Mouse (Mus musculus): Measurements from ENCODE around the gene Grid1. TPM values are rescaled to one million over a fixed set of nuclear protein-coding genes. Genes with fewer than 3 reads are reported as not detected.
A peak's percentile ranks its signal among the peaks of the same experiment; 100 is the strongest.

Gene Grid1
- total RNA-seq (2015; ENCODE audit: low replicate concordance) = not detected in 2 replicates
- 0.34 TPM in 1 of 2 replicates, not detected in the other for total RNA-seq (2017; ENCODE audit: low replicate concordance)

DNA sequence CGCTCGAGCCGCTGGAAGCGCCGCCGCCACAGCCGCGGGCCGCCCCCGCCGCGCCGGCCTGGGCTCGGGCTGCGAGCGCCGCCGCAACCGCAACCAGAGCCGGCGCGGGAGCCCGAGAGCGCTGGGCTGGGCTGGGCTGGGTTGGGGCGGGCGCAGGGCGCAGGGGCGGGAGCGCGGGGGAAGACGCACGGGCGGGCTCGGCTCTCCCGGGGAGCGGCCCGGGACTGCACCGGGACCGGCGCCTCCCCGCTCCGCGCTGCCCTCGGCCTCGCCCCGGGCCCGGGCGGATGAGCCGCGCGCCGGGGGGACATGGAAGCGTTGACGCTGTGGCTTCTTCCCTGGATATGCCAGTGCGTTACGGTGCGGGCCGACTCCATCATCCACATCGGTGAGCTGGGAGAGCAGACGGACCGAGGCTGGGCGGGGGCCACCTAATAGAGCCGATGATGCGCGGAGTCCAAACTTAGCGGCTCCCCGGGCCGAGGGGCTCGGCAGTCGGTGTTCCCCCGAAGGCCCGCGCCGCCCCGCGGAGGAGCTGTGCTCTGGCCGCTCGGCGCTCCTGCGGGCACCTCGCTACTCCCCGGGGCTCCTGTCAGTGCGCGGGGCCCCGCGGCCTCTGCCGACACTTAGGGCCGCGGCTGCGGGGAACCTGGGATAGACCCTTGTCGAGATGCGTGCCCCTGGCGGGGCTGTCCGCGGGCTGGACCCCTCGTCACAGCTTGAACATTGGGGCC is at the start of gene Grid1:
Gene Grid1 (plus strand): TSS at position 190 of the 734 bp plus-strand sequence.
- no peak for ATAC-seq (replicated peaks; ENCODE audit: low FRiP score, poor library complexity, severe bottlenecking)

- no peak for ATAC-seq (replicated peaks; ENCODE audit: low FRiP score, poor library complexity, severe bottlenecking)
These were observed 49.4 kb upstream of the Grid1 start for GRCm38 (mm10) chr14:34770467-34770866.

- ATAC-seq (replicated peaks; ENCODE audit: low FRiP score, poor library complexity, severe bottlenecking) = no peak
These were observed 48.3 kb upstream of the Grid1 start for GRCm38 (mm10) chr14:34771601-34772000.

- no peak for ATAC-seq (replicated peaks; ENCODE audit: low FRiP score, poor library complexity, severe bottlenecking)
These were observed 47.8 kb upstream of the Grid1 start for GRCm38 (mm10) chr14:34772132-34772531.

GRCm38 (mm10) chr14:34773681-34774080 is 46.2 kb upstream of the Grid1 start:
- no peak for ATAC-seq (replicated peaks; ENCODE audit: low FRiP score, poor library complexity, severe bottlenecking)

- ATAC-seq (replicated peaks; ENCODE audit: low FRiP score, poor library complexity, severe bottlenecking) = no peak
These were observed 45.7 kb upstream of the Grid1 start for GRCm38 (mm10) chr14:34774231-34774630.

DNA sequence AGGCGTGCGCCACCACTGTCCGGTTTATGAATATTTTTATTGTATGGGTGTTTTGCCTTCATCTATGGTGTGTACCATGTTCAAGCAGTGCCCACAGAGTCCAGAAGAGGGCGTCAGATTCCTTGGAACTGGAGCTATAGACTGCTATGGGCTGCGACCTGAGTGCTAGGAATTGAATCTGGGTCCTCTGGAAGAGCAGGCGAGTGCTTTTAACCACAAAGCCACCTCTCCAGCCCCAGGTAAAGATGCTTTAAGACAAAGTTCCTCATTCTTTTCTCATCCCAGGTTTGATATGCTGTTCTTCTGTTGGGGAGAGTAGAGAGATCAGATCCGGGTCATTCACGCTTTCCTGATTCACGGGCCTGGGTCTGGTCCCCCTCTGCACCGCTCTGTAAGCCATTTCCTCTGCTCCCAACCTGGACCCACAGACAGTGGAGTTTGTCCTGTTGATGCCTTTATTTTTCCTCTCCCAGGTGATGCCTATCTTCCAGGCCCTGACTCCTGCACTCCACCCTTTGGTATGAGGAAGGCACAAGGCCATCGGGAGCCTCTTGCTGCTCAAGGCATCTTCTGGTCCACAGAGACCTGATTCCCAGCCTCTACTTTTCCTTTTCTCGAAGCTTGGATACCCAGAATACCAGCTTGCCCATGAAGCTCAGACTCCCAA is 43.1 kb upstream of the Grid1 start:
- ATAC-seq (replicated peaks; ENCODE audit: low FRiP score, poor library complexity, severe bottlenecking) = no peak

- ATAC-seq (replicated peaks; ENCODE audit: low FRiP score, poor library complexity, severe bottlenecking) = peak; percentile 64
These were observed 42.1 kb upstream of the Grid1 start for GRCm38 (mm10) chr14:34777810-34778209.

DNA sequence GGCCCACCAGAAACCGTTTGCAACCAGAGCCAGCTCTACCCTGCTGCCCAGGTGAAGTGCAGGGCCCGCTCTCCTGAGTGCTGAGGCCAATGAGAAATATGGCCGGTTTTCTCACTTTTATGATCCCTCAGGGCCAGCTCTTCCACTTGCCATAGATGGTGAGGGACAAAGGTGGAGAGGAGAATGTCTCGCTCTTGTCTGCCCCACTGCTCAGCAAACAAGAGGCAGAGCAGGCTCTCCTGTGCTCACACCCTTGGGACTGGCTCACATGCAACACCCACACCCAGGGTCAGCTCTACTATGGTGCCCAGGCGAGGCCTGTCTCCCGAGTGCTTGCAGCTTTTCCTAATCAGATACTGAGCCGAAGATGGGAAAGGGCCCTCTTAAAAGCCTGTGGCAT is 41.1 kb upstream of the Grid1 start:
- no peak for ATAC-seq (replicated peaks; ENCODE audit: low FRiP score, poor library complexity, severe bottlenecking)

DNA sequence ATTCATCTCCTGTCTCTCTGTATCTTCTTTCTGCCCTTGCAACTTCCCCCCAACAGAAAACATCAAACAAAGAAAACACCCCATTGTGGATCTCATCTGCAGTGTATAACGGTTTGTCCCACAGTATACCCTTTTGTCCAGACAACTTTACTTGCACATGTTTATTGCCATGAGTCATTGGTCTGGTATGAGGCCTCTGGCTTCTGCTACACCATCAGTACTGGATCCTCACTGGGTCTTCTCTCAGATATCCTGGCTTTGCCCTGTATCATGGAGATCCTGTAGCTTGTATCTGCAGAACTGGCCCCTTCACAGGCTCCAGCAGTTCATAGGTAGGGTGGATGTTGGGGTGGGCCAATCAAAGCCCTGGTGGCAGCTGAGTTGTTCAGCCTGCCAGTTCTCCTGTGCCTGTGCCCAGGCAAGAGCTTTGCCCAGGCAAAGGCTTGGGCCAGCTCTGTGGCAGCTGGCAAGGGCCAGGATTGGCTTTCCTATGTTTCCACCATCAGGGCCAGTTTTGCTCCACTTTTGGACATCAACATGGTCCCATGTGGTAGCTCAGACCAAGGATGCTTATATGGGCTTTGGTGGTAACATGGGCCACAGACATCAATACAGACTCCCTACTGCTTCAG is 26.4 kb upstream of the Grid1 start:
- ATAC-seq (replicated peaks; ENCODE audit: low FRiP score, poor library complexity, severe bottlenecking) = no peak

GRCm38 (mm10) chr14:34810763-34811489 is 9.0 kb upstream of the Grid1 start:
- no peak for ATAC-seq (replicated peaks; ENCODE audit: low FRiP score, poor library complexity, severe bottlenecking)

- no peak for ATAC-seq (replicated peaks; ENCODE audit: low FRiP score, poor library complexity, severe bottlenecking)
These were observed 8.5 kb upstream of the Grid1 start for GRCm38 (mm10) chr14:34811490-34811808.

DNA sequence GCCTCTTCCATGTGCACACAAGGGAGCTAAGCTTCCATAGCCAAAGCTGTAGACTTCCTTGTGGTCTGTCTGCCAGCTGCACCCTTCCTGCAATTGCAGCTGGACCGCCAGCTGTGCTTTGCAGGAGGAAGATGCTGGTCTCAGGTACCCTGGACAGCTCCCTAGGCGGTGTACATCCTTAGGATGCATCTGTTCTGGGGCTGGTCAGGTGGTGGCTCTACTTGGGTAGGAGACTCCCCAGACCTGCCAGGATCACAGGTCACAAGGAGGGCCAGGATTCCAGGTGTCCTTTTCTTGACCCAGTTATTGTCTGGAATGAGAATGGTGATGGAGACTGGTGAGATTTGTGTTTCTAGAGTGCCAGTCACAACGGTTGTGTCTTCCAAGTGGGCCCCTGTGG is 3.6 kb upstream of the Grid1 start:
- ATAC-seq (replicated peaks; ENCODE audit: low FRiP score, poor library complexity, severe bottlenecking) = no peak

DNA sequence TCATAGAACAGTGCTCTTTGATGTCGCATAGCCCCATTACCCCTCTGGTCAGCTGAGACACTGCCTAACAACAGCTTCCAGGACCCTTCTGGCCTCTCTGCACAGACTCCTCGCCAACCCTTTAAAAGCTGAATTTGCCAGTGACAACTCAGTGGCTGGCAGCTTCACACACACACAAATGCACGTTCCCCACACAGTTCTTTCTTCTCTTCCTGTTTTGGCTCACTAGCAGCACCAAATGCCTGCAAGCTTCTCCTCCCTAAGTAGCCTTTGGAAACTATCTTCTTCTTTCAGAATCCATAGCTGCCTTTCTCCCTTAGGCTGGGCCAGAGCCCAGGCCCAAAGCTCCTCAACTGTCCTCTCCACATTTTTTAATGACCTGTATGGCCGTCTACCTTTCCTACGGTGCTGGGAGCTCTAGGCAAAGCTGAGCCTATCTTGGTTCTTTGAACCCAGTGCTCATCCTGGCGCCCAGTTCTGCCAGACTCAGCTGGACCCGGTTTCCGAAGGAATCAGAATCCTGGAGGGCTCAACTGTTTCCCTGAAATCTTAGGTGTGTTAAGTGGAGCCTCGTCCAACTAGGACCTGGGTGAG is 1.4 kb upstream of the Grid1 start:
- ATAC-seq (replicated peaks; ENCODE audit: low FRiP score, poor library complexity, severe bottlenecking) = no peak

DNA sequence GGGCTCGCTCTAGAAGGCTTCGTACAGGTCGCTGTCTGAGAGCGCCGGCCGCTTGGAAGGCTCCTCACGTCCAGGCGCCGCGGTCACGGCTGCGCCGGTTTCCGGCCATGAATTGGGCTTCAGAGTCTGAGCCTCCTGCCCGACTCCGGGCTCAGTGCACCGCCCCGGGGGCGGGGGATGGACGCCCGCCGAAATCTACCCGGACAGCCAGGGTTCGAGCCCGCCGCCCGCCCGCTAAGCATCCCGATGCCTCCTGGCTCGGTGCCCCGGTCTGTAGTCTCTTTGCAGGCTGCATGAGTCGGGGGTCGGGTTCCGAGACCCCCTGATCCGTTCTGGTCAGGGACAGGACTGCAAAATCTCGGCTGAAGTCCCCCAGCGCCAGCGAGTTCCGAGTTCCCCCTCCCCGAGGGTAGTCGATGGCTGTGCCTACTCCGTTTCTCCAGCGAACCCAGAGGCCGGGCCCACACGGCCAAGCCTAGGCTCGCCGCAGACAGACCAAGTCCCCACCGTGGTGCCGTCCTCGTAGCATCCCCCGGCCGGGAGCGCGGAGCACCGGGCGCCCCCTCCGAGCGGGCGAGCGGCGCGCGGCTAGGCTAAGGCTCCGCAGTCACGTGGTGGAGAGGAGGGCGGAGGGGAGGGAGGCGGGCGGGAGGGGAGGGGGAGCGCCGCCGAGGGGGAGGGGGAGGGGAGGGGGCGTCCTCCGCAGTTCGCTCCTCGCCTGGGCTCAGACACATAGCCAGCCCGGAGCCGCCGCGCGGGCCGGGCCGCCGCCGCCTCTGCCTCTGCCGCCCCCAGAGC is 588 bp upstream of the Grid1 start:
- no peak for ATAC-seq (replicated peaks; ENCODE audit: low FRiP score, poor library complexity, severe bottlenecking)

- ATAC-seq (replicated peaks; ENCODE audit: low FRiP score, poor library complexity, severe bottlenecking) = no peak
These were observed 721 bp downstream of the Grid1 start for GRCm38 (mm10) chr14:34820653-34821005.

DNA sequence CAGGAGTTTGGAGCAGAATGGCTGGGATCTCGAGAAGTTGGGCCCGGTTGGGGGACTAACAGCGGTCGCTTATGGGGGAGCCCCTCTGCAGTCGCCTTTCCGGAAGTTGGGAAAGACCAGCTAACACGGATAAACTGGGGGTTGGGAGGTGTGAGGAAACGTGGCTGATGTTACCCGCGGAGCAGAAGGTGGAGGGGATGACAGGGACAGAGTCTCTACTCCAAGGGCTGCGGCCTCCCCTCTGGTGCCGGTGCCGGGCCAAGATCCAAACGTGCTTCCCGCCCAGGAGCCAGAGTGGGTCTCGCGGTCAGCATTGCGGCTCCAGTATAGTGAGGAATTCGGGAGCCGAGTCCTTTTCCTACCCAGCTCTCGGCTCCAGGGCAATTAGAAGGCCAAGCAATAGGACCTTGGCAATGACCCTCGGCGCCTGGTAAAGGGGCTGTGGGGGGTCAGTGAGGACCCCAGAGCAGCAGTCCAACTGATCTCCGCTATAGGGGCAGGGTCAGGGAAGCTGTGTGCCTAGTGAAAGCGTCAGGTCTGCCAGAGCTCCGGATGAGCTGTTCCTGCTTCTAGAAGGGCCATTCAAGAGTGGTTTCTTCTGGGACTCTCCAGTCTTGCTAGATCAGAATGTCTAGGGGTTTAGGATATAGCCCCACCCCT is 1.4 kb downstream of the Grid1 start:
- ATAC-seq (replicated peaks; ENCODE audit: low FRiP score, poor library complexity, severe bottlenecking) = no peak

GRCm38 (mm10) chr14:34823136-34823535 is 3.2 kb downstream of the Grid1 start:
- ATAC-seq (replicated peaks; ENCODE audit: low FRiP score, poor library complexity, severe bottlenecking) = no peak

DNA sequence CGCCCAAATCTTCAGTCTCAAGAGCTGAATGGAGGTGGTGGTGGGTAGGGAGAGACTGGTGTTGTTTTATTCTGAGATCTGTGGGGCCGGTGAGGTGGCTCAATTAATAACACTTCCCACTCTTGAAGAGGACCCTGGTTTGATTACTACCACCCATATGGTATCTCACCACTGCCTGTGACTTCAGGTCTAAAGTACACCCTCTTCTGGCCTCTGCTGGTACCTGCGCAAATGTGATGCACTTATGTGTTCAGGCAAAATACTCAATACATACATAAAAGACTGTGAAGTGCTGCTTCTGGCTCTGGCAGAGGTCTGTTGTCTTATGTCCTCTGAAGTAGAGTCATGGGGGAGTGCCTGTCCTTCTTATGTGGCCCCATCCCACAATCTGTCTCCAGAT is 4.3 kb downstream of the Grid1 start:
- ATAC-seq (replicated peaks; ENCODE audit: low FRiP score, poor library complexity, severe bottlenecking) = no peak
